Mouse (Mus musculus) adipose tissue, adult 10 weeks (tissue): ENCODE data around the gene Gm40193. TPM values are rescaled to one million over a fixed set of nuclear protein-coding genes. Genes with fewer than 3 reads are reported as not detected.

Source experiments
- polyA plus RNA-seq: library from polyadenylated mRNA; stranded (reverse); fragments of 350-450 nt; fragmentation: Illumina TruSeq; extraction: RNeasy Lipid Tissue Mini Kit (QIAGEN cat#74804); gene quantifications from one replicate; pipeline ENCODE4 v1.2.3, GENCODE M21; 2014; ENCODE audit warnings: low read depth, low replicate concordance

Gm40193 gene
- not detected for polyA plus RNA-seq

DNA sequence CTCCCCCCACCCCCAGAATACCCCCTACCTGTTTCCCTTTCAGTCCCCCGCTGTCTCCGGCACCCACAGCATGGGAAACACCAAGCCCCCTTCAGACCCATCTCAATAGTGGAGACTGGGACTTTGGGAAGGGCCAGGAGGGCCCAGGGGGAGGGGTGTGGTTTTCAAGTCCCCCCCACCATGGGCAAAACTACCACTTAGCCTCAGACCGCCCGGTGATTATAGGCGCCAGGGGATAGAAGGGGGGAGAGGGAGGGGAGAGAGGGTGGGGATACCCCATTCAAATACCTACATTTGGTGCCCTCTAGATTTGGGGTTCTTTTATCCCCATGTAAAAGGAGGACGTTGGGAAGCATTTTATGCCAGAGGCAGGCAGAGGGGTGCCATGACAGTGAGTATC lies at the start of gene Gm40193:
TSS of gene Gm40193 (minus strand) at position 101 of the 400 bp plus-strand sequence.

DNA sequence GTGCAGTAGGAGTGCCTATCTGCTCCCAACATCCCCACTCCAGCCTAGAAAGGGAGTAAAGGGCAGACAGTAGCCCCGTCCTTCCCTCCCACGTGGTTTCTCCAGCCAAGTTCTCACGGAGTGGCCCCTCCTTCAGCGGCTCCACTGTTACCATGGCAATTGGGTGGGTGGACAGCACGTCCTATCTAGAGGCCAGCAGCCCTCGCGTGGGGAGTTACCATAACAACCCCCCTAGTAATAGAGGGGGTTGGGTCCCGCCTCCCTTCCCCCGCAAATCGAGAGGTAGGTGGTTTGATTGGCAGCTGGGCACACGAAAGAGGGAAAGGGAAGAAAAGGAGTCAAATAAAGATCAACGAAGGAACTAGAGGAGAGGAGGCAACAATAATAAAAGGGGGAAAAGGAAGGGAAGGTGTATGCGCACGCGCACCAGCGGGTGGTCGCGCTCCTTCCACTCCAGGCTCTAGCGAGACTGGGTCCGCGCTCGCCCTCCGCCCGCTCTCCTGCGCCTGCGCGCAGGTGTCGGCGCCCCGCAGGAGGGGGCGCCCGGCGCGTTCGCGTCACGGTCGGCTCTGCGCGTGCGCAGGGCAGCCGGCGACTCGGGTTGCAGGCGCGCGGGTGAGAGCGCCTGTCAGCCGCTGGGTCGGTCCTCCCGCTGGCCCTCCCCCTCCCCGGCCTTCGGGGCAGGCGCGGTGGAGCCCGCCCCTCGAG lies 29.7 kb upstream of the Gm40193 start, which contains the start of gene Mink1:
TSS of gene Mink1 (plus strand) at position 595 of the 708 bp plus-strand sequence.

DNA sequence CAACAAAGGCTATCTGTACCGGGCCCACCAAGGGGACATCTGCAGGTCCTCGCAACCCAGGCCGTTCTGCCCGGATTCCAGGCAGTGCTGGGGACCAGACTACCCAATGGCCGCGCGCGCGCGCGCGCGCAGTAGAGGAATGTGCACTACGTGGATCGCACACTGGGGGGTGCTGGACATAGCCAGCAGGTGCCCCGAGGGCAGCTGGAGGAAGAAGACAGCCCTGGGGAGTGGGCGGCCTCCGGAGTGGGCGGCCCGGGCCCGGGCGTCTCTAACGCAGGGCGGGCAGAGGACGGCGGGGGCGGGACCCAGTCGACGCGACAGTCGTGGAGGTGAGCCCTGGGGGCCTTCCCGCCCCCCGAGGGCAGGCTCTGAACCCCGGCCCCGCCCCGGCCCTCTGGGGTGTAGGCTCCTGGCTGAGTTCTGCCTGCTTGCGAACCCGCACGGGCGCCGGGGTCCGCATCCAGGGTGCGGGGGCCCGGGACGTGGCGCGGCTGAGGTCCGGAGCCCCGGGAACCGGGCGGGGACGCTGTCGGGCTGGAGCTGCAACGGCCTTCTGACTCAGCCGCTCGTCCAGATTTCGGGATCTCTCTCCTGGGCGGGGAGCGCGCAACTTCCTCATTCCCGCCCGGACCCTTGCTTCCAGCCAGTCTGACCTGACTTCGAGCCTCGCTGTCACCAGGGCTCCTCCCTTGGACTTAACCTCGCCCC lies 7.3 kb upstream of the Gm40193 start, which contains the start of gene Pld2:
TSS of gene Pld2 (plus strand) at position 188 of the 711 bp plus-strand sequence.

DNA sequence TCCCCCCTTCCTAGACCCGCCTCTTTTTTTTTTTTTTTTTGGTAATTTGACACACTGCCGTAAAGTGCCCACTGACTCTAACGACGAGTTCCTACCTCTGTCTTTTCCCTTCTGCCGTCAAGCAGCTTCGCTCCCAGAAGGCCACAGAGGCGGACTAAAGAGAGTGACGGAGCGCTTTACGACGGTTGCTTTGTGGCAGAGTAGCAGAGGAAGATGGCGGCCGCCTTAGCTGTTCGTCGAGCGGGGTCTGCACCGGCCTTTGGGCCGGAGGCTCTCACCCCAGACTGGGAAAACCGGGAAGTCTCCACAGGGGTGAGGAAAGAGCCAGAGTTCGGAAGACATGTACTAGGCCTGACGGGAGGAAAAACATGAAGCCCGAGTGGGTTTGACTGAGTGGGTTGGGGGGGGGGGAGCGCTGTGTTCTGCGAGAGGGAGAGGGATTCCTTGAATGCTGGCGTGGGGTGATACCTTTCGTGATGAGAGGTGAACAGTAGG lies 7.5 kb downstream of the Gm40193 start, which contains the start of gene Psmb6:
TSS of gene Psmb6 (plus strand) at position 184 of the 495 bp plus-strand sequence.

GRCm38 (mm10) chr11:70518923-70519322 lies 13.8 kb downstream of the Gm40193 start, which contains the start of gene Gltpd2:
Gene Gltpd2 (plus strand): TSS chr11:70519196.

GRCm38 (mm10) chr11:70514288-70514687 lies 18.5 kb downstream of the Gm40193 start, which contains the start of gene Vmo1:
Gene Vmo1 (minus strand): TSS chr11:70514616.

DNA sequence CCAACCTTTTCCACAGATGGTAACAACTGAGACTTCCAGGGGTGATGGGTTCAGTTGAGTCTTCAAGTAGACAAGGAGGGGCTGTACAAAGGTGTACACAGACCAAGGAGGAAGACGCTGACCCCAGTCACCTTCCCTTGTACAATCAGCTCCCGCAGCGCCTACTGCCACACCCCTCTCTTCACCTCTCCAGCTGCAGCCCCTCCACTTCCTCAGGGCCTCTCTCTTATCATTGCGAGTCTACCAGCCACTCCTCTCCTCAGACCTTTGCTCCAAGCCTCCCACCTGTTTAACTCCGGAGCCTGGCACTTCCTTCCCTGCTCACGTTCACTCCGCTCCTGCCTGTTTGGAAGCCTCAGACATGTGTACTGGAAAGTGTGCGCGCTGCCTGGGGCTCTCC lies 27.8 kb downstream of the Gm40193 start, which contains the start of gene Tm4sf5:
TSS of gene Tm4sf5 (plus strand) at position 275 of the 400 bp plus-strand sequence.

Other genes starting within 250 kb of the Gm40193 start
- gene Alox12e, start 210.3 kb downstream of the Gm40193 start, polyA plus RNA-seq, result 2.6 TPM
- gene Alox15, start 180.9 kb downstream of the Gm40193 start, polyA plus RNA-seq, result 2.4 TPM
- 15.2 TPM for gene Pelp1, start 122.9 kb downstream of the Gm40193 start, polyA plus RNA-seq
- 45.5 TPM for gene Arrb2, start 100.3 kb downstream of the Gm40193 start, polyA plus RNA-seq
- gene Med11, start 81.0 kb downstream of the Gm40193 start, polyA plus RNA-seq, result 24.2 TPM
- 5.6 TPM for gene Zmynd15, start 73.5 kb downstream of the Gm40193 start, polyA plus RNA-seq
- gene Cxcl16, start 73.0 kb downstream of the Gm40193 start, polyA plus RNA-seq, result 14.8 TPM
- gene Tm4sf5, start 27.7 kb downstream of the Gm40193 start, polyA plus RNA-seq, result not detected
- not detected for gene Vmo1, start 18.3 kb downstream of the Gm40193 start, polyA plus RNA-seq
- not detected for gene Gltpd2, start 13.7 kb downstream of the Gm40193 start, polyA plus RNA-seq
- 235 TPM for gene Psmb6, start 7.6 kb downstream of the Gm40193 start, polyA plus RNA-seq
- gene Pld2, start 7.1 kb upstream of the Gm40193 start, polyA plus RNA-seq, result 19.3 TPM
- gene Mink1, start 29.9 kb upstream of the Gm40193 start, polyA plus RNA-seq, result 74.4 TPM
- 9.8 TPM for gene 4930544D05Rik, start 82.9 kb upstream of the Gm40193 start, polyA plus RNA-seq
- gene Chrne, start 86.3 kb upstream of the Gm40193 start, polyA plus RNA-seq, result 0.88 TPM
- gene Gp1ba, start 106.2 kb upstream of the Gm40193 start, polyA plus RNA-seq, result not detected
- gene Rnf167, start 114.3 kb upstream of the Gm40193 start, polyA plus RNA-seq, result 80.8 TPM
- 126 TPM for gene Slc25a11, start 114.5 kb upstream of the Gm40193 start, polyA plus RNA-seq
- 446 TPM for gene Pfn1, start 121.7 kb upstream of the Gm40193 start, polyA plus RNA-seq
- 36.3 TPM for gene Eno3, start 124.3 kb upstream of the Gm40193 start, polyA plus RNA-seq
- gene Spag7, start 136.5 kb upstream of the Gm40193 start, polyA plus RNA-seq, result 75.7 TPM
- 27.5 TPM for gene Camta2, start 155.2 kb upstream of the Gm40193 start, polyA plus RNA-seq
- 21.7 TPM for gene Inca1, start 167.2 kb upstream of the Gm40193 start, polyA plus RNA-seq
- gene Kif1c, start 167.6 kb upstream of the Gm40193 start, polyA plus RNA-seq, result 97.3 TPM
- gene Zfp3, start 231.3 kb upstream of the Gm40193 start, polyA plus RNA-seq, result 6.4 TPM